In genomic region chr5:25773921-25774790, GRCm38 (mm10) we compare ENCODE assay signal across 11 mouse cellular contexts. TPM values are rescaled to one million over a fixed set of nuclear protein-coding genes. Genes with fewer than 3 reads are reported as not detected.
DNase-seq lines count a peak whose midpoint lies in the region; ATAC-seq lines count a peak whose summit lies in the region.
"Had no signal": no experiment of that assay in that cellular context is flagged by ENCODE, and none has a peak within 500 bp of the region (broad histone marks: within the 10 kb centered on the region; RNA-seq: fewer than 3 reads in every experiment).

No protein-coding gene starts in this region.

- H3K27me3 ChIP-seq in heart, embryonic 13.5 days (replicated peaks), result no peaks in the 10 kb centered on the region
- H3K27me3 ChIP-seq: limb, embryonic 13.5 days had no signal

- peak overlapping the region; percentile 65 for H3K9ac ChIP-seq in heart, embryonic 13.5 days
- H3K9ac ChIP-seq: limb, embryonic 13.5 days had no signal

- peaks cover 13% of the 10 kb centered on the region for H3K4me1 ChIP-seq in heart, embryonic 13.5 days
- H3K4me1 ChIP-seq: limb, embryonic 13.5 days had no signal

- ATAC-seq in heart, embryonic 13.5 days (ENCODE audit: extremely low read depth, insufficient number of reproducible peaks, low FRiP score, low TSS enrichment), result no peak
- ATAC-seq in megakaryocyte, adult 5-6 weeks (ENCODE audit: poor library complexity, severe bottlenecking), result no peak
- ATAC-seq in activated CD4-positive, CD25-positive, alpha-beta regulatory T cell, adult 4 months, result no peak
- ATAC-seq: intestine, postnatal 0 days had no signal

- H3K9me3 ChIP-seq in heart, embryonic 13.5 days, result peaks cover 7% of the 10 kb centered on the region; the same call in 1 of the 2 replicates

- WGBS in heart, embryonic 13.5 days, result 35% methylated on average over 13 of the region's 13 CpGs

- H3K27ac ChIP-seq in heart, embryonic 13.5 days (replicated peaks), result peak overlapping the region; percentile 62
- H3K27ac ChIP-seq: limb, embryonic 13.5 days had no signal

- peak overlapping the region; percentile 54 for H3K4me2 ChIP-seq in heart, embryonic 13.5 days
- H3K4me2 ChIP-seq: limb, embryonic 13.5 days had no signal

- intact Hi-C loops in left cerebral cortex, postnatal 14 days (cut with DNase I), result loop anchor here (2.0 kb wide), 1 partner anchor 13 kb away; no protein-coding TSS in a partner anchor

- no peak overlapping the region for H3K4me3 ChIP-seq in heart, embryonic 13.5 days
- H3K4me3 ChIP-seq: limb, embryonic 13.5 days had no signal

- peaks cover 8% of the 10 kb centered on the region for H3K36me3 ChIP-seq in heart, embryonic 13.5 days
- H3K36me3 ChIP-seq: limb, embryonic 13.5 days had no signal

- no peak for DNase-seq in heart, postnatal 4 days
- peak; percentile 3 to 5 for DNase-seq in B cell, adult 2 months
- DNase-seq in brain, adult 2 months (ENCODE audit: low read depth, low spot score), result peak; percentile 94
- DNase-seq in left cerebral cortex, postnatal 14 days (ENCODE audit: low spot score in 2 of 2), result peak; percentile 78 to 95
- DNase-seq: adrenal gland, postnatal 10 days; lung, postnatal 14 days had no signal

RNA-seq across cellular contexts. Expression of gene Actr3b, which starts 14.4 kb away (rescaled TPM):
- polyA plus RNA-seq in heart, embryonic 13.5 days (2015; fragmentation: Nextera tagmentation; extraction: Ambion mirVana), result 34.4 and 40.0 TPM in 2 replicates
- 10 to 100 TPM; 18.2 to 20.3 TPM for total RNA-seq in heart, postnatal 4 days (2021)
- 100 to 1,000 TPM; 191 to 211 TPM for total RNA-seq in left cerebral cortex, postnatal 14 days (2021)
- 0.07 TPM in 1 of 2 replicates, not detected in the other for total RNA-seq in megakaryocyte, adult 5-6 weeks (2015)
- total RNA-seq in megakaryocyte, adult 5-6 weeks (2017), result not detected in 2 replicates
- under 1 TPM; 0.28 to 0.48 TPM for polyA plus RNA-seq in activated CD4-positive, CD25-positive, alpha-beta regulatory T cell, adult 4 months (2017; shearing (Covaris generic))

Comparison
In these comparisons a context has a peak if more than half of its experiments do, and no peak if none do; other contexts are left out.
1. RNA of gene Actr3b, which starts 14.4 kb away (total RNA-seq): 191 to 211 TPM in left cerebral cortex, postnatal 14 days and 18.2 to 20.3 TPM in heart, postnatal 4 days; 0.07 TPM in megakaryocyte, adult 5-6 weeks; every median in the first group is over 10 times any median in the second.